Mouse (Mus musculus) lung, adult 2 months (tissue): ENCODE measurements around the gene Faap24.

Experiments
- CTCF ChIP-seq: fragments of 200-500 bp; IDR thresholded peaks from 2 replicates; pipeline ENCODE4 v1.5.1; 2011; ENCODE audit warnings: mild to moderate bottlenecking, low read length, control low read depth; ENCODE audit not compliant: insufficient read depth
- POLR2A ChIP-seq: fragments of 200-500 bp; IDR thresholded peaks from 2 replicates; pipeline ENCODE4 v1.6.1; 2011; ENCODE audit warnings: low read depth, mild to moderate bottlenecking, control low read depth, low read length, borderline replicate concordance; ENCODE audit errors: extremely low read depth

DNA sequence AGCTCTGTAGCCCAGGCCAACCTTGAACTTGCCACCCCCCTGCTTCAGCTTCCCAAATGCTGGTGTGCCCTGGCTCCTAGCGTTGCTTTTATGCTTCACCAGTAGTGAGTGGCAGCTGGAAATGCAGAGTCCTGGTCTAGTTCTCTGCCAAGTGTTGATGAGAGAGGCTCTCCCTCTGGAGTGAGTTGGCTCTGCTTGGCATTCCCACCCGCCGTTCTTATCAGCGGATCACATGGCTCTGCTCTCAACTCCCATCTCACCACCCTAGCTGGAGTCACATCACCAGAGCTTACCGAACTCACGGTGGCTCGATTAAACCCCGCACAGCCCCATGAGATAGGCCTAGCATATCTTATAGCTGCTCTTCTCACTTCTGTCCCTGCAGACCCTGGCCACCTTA is 16.3 kb downstream of the Faap24 start:
- TF ChIP-seq CTCF (no peak), POLR2A (no peak)
